Mouse (Mus musculus) left cerebral cortex, adult 18-20 months (tissue): ENCODE data around the gene Dscaml1. TPM values are rescaled to one million over a fixed set of nuclear protein-coding genes. Genes with fewer than 3 reads are reported as not detected.

Source experiments
- DNase-seq, 2 experiments: peaks; one replicate each; pipeline ENCODE4 v3.0.0; 2021 to 2022; ENCODE audit warnings: low spot score in 2 of 2, mixed read lengths in 1 of 2
- total RNA-seq, 2 experiments: library from RNA; stranded (reverse); gene quantifications; 2 replicates each; pipeline ENCODE4 v1.2.3; 2021

Dscaml1 gene
- total RNA-seq, 2 experiments from 2014 or later: 47.7 to 48.3 TPM

DNA sequence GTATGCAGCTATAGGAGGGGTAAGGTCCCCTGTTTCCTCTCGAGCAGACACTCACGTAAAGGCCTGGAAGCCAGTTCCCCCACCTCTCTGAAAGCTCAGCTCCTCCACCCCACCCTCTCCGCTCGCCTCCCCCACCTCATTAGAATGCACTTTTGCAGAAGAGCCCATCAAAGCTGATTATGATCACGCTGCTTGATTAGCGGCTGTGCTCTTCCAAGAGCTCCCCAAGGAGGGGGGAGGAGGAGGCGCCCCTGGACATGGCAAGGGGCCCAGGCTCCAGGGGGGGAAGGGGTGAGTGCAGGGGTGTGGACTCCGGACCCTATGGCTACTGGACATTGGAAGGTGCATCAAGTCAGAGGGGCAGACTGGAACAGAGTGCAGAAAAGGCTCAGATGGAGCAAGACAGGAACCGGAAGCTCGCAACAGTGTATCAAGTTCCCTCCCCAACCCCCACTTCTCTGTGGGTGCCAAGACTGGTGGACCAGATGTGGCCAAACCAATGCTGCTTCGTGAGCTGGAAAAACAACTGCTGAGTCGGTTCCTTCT is 250.9 kb downstream of the Dscaml1 start:
- peak; percentile 24 to 29 for DNase-seq

- no peak for DNase-seq
These were observed 251.7 kb downstream of the Dscaml1 start for GRCm38 (mm10) chr9:45677952-45678663.

DNA sequence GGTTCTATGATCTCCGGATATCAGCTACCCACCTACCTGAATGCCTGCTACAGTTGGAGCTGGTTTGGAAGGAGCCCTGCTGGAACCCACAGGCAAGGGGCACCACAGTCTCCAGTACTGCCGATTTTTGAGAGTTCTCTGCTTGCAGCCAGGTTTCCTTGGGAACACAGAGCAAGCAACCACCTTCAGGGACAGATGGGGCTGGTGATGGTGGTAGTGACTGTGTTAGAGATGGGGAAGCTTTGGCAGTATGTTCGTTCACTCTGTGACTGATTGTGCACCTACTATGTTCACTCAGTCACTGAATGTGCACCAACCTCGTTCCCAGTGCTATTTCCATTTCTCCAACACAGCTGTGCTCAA is 252.2 kb downstream of the Dscaml1 start:
- peak in 1 of 2 experiments; percentile 41 for DNase-seq

DNA sequence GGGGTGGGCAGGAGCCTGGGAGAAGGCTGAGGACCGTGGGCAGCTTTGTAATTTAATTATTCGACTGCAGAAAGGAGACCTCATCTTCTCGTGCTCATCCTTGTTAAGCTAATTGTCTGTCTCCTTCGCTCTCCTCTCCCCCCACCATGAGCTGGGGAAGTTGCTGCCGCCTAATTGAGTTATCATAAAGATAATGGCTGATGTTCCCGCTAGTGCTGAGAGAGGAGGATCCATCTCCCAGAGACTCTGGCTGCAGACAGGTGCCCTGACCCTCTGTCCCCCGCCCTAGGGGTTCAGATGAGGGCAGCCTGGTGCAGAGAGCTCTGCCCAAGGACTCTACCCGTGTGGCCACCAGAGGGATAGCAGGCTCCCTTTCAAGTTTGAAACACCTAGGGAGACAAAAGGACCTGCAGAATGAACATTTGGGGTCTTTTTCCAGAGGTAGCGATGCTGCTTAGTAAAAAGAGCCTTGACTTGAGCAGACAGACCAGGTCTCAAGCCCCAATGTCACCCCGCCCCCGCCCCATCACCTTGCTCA is 256.1 kb downstream of the Dscaml1 start:
- no peak for DNase-seq

DNA sequence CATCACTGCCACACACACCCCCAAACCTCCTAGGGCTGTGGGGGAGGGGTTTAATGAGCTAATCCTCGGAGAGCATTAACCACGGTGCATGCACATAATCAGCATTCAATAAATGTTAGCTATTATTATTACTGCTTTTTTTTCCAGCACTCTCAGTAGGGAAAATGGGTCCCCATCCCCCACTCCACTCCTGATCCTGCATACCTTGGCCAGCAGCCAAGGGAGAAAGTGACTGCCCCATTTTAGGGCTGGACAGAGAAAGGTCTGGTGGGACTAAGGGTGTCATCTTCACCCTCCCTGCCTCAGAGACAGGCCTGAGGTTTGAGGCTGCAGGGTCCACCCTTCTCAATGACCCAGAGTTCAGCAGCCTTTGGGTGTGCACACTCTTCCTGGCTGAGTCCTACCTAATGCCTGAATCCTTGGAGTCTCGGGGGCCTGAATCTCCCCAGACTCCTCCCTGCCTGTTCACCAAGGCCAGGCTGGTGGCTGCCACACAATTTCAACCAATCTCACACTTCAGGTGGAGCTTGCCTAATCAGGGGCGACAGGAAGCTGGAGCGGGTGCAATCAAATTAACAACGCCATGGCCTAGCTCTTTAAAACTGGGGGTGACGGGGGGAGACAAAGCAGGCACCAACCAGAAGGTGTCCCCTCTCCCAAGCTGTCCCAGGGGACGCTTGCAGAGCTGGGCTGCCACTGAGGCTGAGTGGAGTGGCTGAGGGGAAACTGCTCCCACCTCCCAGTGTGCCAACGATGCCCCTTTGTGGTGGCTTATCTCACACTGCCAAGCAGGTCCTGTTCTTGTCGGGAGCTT is 267.2 kb downstream of the Dscaml1 start:
- DNase-seq: no peak

- no peak for DNase-seq
These were observed 267.8 kb downstream of the Dscaml1 start for GRCm38 (mm10) chr9:45694256-45694655.

GRCm38 (mm10) chr9:45699171-45699570 is 272.7 kb downstream of the Dscaml1 start:
- DNase-seq: no peak

DNA sequence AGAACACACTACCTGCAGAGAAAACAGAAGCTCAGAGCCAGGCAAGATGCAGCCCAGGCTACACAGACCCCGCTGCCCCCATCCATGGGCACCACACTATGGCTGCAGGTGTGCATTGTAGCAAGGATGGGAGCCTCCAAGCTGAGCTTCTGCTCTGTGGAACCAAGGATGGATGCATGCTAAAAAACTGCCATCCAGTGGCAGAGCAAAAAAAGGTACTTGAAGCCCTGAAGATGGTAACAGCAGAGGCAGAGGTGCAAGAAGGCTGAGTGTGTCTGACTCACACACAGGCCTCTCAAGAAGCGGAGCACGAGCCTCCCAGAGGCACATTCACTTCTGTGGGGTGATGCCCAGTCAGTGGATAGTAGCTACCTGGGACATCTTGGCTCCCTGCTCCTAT is 276.8 kb downstream of the Dscaml1 start:
- no peak for DNase-seq

DNA sequence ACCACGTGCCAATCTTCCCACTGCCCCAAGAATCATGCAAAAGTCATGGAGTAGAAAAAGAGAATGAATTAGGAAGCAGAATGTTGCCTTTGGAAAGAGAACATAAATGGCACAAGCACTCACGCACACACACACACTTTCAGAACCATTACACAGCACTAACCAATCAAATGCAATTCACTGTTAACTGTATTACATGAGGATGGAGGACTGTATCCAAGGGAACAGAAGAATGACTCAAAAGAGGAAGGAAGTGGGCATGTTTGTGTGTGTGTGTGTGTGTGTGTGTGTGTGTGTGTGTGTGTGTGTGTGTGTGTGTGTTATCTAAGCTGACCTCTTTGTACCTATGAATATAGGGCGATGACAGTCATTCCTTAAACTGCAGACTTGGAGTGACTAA is 278.0 kb downstream of the Dscaml1 start:
- DNase-seq: no peak

- DNase-seq: peak; percentile 36 to 49
These were observed 283.9 kb downstream of the Dscaml1 start for GRCm38 (mm10) chr9:45710300-45710699.

GRCm38 (mm10) chr9:45715387-45715786 is 289.0 kb downstream of the Dscaml1 start:
- DNase-seq: no peak

- no peak for DNase-seq
These were observed 293.6 kb downstream of the Dscaml1 start for GRCm38 (mm10) chr9:45719997-45720396.

DNA sequence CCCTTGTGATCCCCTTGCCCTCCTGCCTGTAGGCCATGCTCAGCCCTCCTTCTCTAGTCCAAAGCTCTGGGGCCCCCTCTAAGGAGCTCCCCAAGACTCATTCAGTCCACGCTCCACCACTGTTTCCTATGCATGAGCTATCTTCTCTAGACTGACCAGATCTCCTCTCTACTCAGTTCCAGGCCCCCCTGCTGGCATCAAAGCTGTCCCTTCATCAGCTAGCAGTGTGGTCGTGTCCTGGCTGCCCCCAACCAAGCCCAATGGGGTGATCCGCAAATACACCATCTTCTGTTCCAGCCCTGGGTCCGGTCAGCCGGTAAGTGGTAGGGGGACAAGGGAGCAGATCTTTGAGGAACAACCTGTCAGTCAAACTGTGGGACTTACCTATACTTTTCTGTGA is 305.4 kb downstream of the Dscaml1 start:
- no peak for DNase-seq

GRCm38 (mm10) chr9:45733246-45733645 is 306.8 kb downstream of the Dscaml1 start:
- DNase-seq: no peak

- DNase-seq: no peak
These were observed 312.7 kb downstream of the Dscaml1 start for GRCm38 (mm10) chr9:45739001-45739701.

GRCm38 (mm10) chr9:45739702-45740583 is 313.5 kb downstream of the Dscaml1 start:
- DNase-seq: peak in 1 of 2 experiments; percentile 22

DNA sequence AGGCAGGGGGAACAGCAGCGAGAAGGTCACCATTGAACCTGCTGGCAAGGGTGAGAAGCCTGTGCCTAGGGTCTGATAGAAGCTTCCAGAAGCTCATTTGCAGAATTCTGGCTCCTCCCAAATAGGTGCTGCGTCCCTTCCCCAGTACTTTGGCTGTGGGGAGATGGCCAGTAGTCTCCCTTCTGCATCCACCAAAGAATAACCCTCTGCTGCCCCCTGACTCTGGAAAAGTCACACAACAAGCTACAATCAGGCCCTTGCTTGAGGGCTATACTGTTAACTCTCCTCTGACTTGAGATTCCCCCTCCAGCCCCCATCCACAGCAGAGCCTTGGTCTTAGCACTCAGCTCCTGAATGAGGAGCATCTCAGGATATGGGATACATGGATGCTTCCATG is 314.2 kb downstream of the Dscaml1 start:
- no peak for DNase-seq

- no peak for DNase-seq
These were observed 319.0 kb downstream of the Dscaml1 start for GRCm38 (mm10) chr9:45745451-45745850.

DNA sequence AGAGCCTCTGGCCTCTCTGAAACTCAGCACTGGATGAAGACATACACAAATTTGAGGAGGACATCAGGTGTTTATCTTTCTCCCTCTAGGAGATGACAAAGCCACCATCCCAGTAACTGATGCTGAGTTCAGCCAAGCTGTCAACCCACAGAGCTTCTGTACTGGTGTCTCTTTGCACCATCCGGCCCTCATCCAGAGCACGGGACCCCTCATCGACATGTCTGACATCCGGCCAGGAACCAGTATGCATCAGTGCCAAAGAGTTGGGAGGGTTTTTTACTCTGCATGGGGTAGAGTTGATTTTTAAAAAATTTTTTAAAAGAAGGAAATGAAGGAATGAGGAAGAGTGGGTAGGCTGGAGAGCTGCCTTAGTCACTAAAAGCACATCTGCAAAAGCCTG is 323.5 kb downstream of the Dscaml1 start:
- no peak for DNase-seq

DNA sequence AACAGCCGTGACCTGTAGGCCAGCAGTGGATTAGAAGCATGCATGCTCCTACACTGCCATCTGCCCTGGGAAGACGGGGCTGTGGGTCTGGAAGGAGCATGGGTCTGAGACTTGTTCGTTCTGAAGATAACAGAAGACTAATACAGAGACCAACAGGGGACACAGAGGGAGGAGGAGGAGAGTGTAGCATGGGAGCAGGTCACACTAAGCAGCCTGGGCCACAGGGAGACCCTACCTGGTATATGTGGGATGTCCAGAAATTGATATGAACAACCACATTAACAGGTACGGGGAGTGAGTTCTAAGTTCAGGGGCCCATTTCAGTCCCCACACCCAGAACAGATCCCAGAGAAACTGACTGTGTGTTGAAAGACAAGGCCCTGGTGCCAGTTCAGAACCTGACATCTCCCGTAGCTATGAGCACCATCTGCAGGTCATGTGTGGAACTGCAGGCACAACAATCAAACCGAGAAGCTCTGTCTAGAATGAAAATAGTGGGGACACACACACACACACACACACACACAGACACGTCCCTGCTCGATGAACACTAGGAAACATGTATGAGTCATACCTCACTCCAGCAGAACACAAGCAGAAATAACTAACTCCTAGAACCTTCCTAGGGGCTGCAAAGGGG is 328.1 kb downstream of the Dscaml1 start:
- peak; percentile 81 to 86 for DNase-seq
